Mouse (Mus musculus) limb, embryonic 13.5 days (tissue): ENCODE measurements around the gene Ankrd36. TPM values are rescaled to one million over a fixed set of nuclear protein-coding genes. Genes with fewer than 3 reads are reported as not detected.

ENCODE experiments used
- ATAC-seq: fragments of 200-750 bp; cut with Nextera tagmentation; 2 replicates; pipeline ENCODE4 v1.8.0; 2017; ENCODE audit warnings: low read depth, moderate number of reproducible peaks, moderate TSS enrichment; ENCODE audit not compliant: low FRiP score
- H3K27ac ChIP-seq: fragments of 300-500 bp; sonication (generic); 2 replicates; pipeline ENCODE4 v1.5.1; 2015; ENCODE audit warnings: inconsistent platforms, mild to moderate bottlenecking, moderate library complexity
- H3K27me3 ChIP-seq: fragments of 300-500 bp; sonication (generic); 2 replicates; pipeline ENCODE4 v1.6.1; 2015; ENCODE audit warnings: mild to moderate bottlenecking, inconsistent platforms
- H3K36me3 ChIP-seq: fragments of 300-500 bp; sonication (generic); 2 replicates; pipeline ENCODE4 v1.6.1; 2015; ENCODE audit warnings: inconsistent platforms, mild to moderate bottlenecking, moderate library complexity
- H3K4me1 ChIP-seq: fragments of 300-500 bp; sonication (generic); 2 replicates; pipeline ENCODE4 v1.6.1; 2015; ENCODE audit warnings: inconsistent platforms
- H3K4me2 ChIP-seq: fragments of 300-500 bp; sonication (generic); replicated peaks from 2 replicates; pipeline ENCODE4 v1.6.1; 2015; ENCODE audit warnings: inconsistent platforms, mild to moderate bottlenecking, moderate library complexity
- H3K4me3 ChIP-seq: fragments of 300-500 bp; sonication (generic); 2 replicates; pipeline ENCODE4 v1.5.1; 2015; ENCODE audit warnings: moderate library complexity, mild to moderate bottlenecking, inconsistent platforms
- H3K9ac ChIP-seq: fragments of 300-500 bp; sonication (generic); 2 replicates; pipeline ENCODE4 v1.6.1; 2015; ENCODE audit warnings: mild to moderate bottlenecking, inconsistent platforms
- H3K9me3 ChIP-seq: fragments of 300-500 bp; sonication (generic); 2 replicates; pipeline ENCODE4 v1.6.1; 2016; ENCODE audit warnings: inconsistent platforms
- WGBS: fragments of 180-500 bp; shearing (Covaris S2); methylation state at CpG from one replicate; pipeline ENCODE4 v1.1.7; 2015; 5-methylcytosine and 5-hydroxymethylcytosine counted together
- polyA plus RNA-seq: library from polyadenylated mRNA; unstranded; fragments of >200 nt; fragmentation: Nextera tagmentation; extraction: Ambion mirVana; gene quantifications from 2 replicates; pipeline ENCODE4 v1.2.1, GENCODE M21; 2015

Ankrd36 gene
- polyA plus RNA-seq, 1 experiment from 2014 or later, result 0.10 TPM

DNA sequence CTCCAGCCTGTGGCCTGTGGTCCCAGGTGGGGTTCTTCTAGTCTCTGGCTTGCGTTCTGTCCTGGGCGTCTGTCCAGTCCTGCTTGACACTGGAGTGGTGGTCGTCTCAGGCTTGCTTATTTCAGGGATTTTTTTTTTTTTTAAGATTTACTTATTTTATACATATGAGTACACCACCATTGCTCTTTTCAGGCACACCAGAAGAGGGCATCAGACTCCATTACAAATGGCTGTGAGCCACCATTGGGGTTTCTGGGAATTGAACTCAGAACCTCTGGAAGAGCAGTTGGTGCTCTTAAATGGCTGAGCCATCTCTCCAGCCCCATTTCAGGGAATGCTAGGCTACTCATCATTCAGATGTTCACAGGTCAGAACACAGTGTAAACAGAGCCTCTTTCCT lies 9.2 kb upstream of the Ankrd36 start:
- Histone ChIP-seq H3K4me3 (no peak overlapping the region), H3K27ac (no peak overlapping the region), H3K4me1 (no peaks in the 10 kb centered on the region), H3K9ac (no peak overlapping the region), H3K4me2 (no peak overlapping the region), H3K27me3 (no peaks in the 10 kb centered on the region), H3K36me3 (no peaks in the 10 kb centered on the region), H3K9me3 (no peaks in the 10 kb centered on the region)
- no peak for ATAC-seq
- 81% methylated on average over 3 of the region's 3 CpGs for WGBS

- no peak overlapping the region for H3K27ac ChIP-seq
- peaks cover 3% of the 10 kb centered on the region; the same call in 1 of the 2 replicates for H3K9me3 ChIP-seq
- H3K36me3 ChIP-seq, result no peaks in the 10 kb centered on the region
- 38% methylated on average over 9 of the region's 9 CpGs for WGBS
- no peak overlapping the region for H3K4me3 ChIP-seq
- H3K9ac ChIP-seq, result no peak overlapping the region
- H3K4me2 ChIP-seq, result no peak overlapping the region
- ATAC-seq, result no peak
- H3K4me1 ChIP-seq, result no peaks in the 10 kb centered on the region
- H3K27me3 ChIP-seq, result no peaks in the 10 kb centered on the region
Measured at GRCm38 (mm10) chr11:5562625-5563268, 6.7 kb upstream of the Ankrd36 start.

- 64% methylated on average over 6 of the region's 6 CpGs for WGBS
- no peaks in the 10 kb centered on the region for H3K27me3 ChIP-seq
- H3K4me2 ChIP-seq, result no peak overlapping the region
- no peak for ATAC-seq
- no peak overlapping the region for H3K4me3 ChIP-seq
- H3K9ac ChIP-seq, result no peak overlapping the region
- H3K27ac ChIP-seq, result no peak overlapping the region
- no peaks in the 10 kb centered on the region for H3K4me1 ChIP-seq
- no peaks in the 10 kb centered on the region for H3K36me3 ChIP-seq
- peaks cover 3% of the 10 kb centered on the region; the same call in 1 of the 2 replicates for H3K9me3 ChIP-seq
Measured at GRCm38 (mm10) chr11:5563898-5564297, 5.6 kb upstream of the Ankrd36 start.

DNA sequence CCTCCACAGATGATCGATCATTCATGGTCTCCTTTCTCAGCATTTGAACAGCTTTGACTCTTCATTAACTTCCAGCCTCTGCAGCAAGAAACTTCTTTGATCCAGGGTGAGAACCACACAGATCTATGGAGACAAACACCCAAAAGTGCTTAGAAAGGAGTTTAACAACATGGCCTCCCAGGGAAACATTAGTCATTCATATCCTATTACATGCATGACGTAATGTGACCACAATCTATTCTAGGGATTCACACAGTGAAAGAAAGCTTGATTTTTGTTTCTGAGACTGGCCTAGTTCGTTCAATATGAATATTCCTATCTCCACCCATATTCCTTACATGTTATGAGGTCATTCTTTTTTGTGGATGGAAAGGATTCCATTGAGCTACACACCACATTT lies 3.9 kb upstream of the Ankrd36 start:
- no peak overlapping the region for H3K4me2 ChIP-seq
- H3K27ac ChIP-seq, result no peak overlapping the region
- H3K4me3 ChIP-seq, result no peak overlapping the region
- H3K27me3 ChIP-seq, result no peaks in the 10 kb centered on the region
- no peaks in the 10 kb centered on the region for H3K36me3 ChIP-seq
- H3K9ac ChIP-seq, result no peak overlapping the region
- no peak for ATAC-seq
- no peaks in the 10 kb centered on the region for H3K4me1 ChIP-seq
- WGBS, result 88% methylated on average over 3 of the region's 3 CpGs
- H3K9me3 ChIP-seq, result peaks cover 3% of the 10 kb centered on the region; the same call in 1 of the 2 replicates

DNA sequence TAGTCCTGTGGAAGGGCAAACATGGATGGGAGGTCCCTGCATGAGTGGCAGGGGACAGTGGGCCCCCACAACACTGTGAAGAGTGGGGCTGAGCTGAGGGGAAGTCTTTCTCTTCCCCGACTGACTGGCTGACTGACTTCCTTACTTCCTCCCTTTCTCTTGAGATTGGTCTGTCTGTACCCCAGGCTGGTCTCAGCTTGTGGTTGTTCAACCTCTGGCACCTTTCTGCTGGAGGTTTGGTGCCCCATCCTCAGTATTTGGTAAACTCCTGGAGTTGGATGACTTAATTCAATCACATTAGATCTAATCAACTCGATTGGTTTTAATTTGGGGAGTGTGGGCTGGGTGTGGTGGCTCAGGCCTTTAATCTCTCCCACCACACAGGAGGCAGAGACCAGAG lies 3.0 kb upstream of the Ankrd36 start:
- no peak overlapping the region for H3K27ac ChIP-seq
- 74% methylated on average over 2 of the region's 2 CpGs for WGBS
- H3K4me1 ChIP-seq, result no peaks in the 10 kb centered on the region
- H3K4me2 ChIP-seq, result no peak overlapping the region
- H3K9me3 ChIP-seq, result peaks cover 3% of the 10 kb centered on the region; the same call in 1 of the 2 replicates
- H3K27me3 ChIP-seq, result no peaks in the 10 kb centered on the region
- ATAC-seq, result no peak
- no peak overlapping the region for H3K9ac ChIP-seq
- no peak overlapping the region for H3K4me3 ChIP-seq
- no peaks in the 10 kb centered on the region for H3K36me3 ChIP-seq

GRCm38 (mm10) chr11:5567654-5568053 lies 1.8 kb upstream of the Ankrd36 start:
- WGBS, result 93% methylated on average over 6 of the region's 6 CpGs
- no peak overlapping the region for H3K4me3 ChIP-seq

DNA sequence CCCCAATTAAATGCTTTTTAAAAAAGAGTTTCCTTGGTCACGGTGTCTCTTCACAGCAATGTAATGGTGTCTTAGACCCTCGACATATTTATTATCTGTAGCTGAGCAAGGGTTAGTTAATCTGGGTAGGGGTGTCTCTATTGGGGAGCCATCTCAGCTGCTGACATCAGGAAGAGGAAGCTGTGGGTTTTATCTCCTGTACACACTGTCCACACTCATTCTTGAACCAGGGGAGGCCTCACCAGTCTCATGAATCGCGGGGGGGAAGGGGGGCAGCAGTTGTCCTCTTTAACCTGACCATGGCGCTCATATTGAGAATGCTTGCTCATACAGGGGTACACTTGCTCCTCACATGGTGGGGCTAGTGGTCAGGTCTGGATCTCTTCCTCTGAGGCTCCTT lies 1.4 kb upstream of the Ankrd36 start:
- no peaks in the 10 kb centered on the region for H3K36me3 ChIP-seq
- H3K27me3 ChIP-seq, result no peaks in the 10 kb centered on the region
- no peaks in the 10 kb centered on the region for H3K4me1 ChIP-seq
- H3K9me3 ChIP-seq, result peaks cover 3% of the 10 kb centered on the region; the same call in 1 of the 2 replicates
- 94% methylated on average over 5 of the region's 5 CpGs for WGBS
- no peak overlapping the region for H3K4me2 ChIP-seq
- H3K27ac ChIP-seq, result no peak overlapping the region
- no peak overlapping the region for H3K4me3 ChIP-seq
- H3K9ac ChIP-seq, result no peak overlapping the region
- ATAC-seq, result no peak

More at GRCm38 (mm10) chr11:5567654-5568053, 1.8 kb upstream of the Ankrd36 start:
- Histone ChIP-seq H3K9me3 (peaks cover 3% of the 10 kb centered on the region; the same call in 1 of the 2 replicates), H3K4me1 (no peaks in the 10 kb centered on the region), H3K36me3 (no peaks in the 10 kb centered on the region), H3K27me3 (no peaks in the 10 kb centered on the region), H3K4me2 (no peak overlapping the region), H3K9ac (no peak overlapping the region), H3K27ac (no peak overlapping the region)
- ATAC-seq, result no peak

- no peak for ATAC-seq
- no peak overlapping the region for H3K4me3 ChIP-seq
- H3K36me3 ChIP-seq, result no peaks in the 10 kb centered on the region
- H3K4me2 ChIP-seq, result no peak overlapping the region
- H3K4me1 ChIP-seq, result no peaks in the 10 kb centered on the region
- whole genome bisulfite sequencing, result 91% methylated on average over 4 of the region's 4 CpGs
- H3K27me3 ChIP-seq, result no peaks in the 10 kb centered on the region
- H3K27ac ChIP-seq, result no peak overlapping the region
- H3K9me3 ChIP-seq, result peaks cover 3% of the 10 kb centered on the region; the same call in 1 of the 2 replicates
- H3K9ac ChIP-seq, result no peak overlapping the region
Measured at GRCm38 (mm10) chr11:5571856-5572255, 2.4 kb downstream of the Ankrd36 start.

GRCm38 (mm10) chr11:5573821-5574220 lies 4.3 kb downstream of the Ankrd36 start:
- Histone ChIP-seq H3K9me3 (no peaks in the 10 kb centered on the region), H3K4me2 (no peak overlapping the region), H3K27ac (no peak overlapping the region), H3K4me1 (0 out of 2 replicates have a peak, but pooled peaks cover 3% of the 10 kb centered on the region), H3K36me3 (no peaks in the 10 kb centered on the region), H3K9ac (no peak overlapping the region), H3K4me3 (no peak overlapping the region), H3K27me3 (no peaks in the 10 kb centered on the region)
- no peak for ATAC-seq
- 82% methylated on average over 2 of the region's 2 CpGs for WGBS

DNA sequence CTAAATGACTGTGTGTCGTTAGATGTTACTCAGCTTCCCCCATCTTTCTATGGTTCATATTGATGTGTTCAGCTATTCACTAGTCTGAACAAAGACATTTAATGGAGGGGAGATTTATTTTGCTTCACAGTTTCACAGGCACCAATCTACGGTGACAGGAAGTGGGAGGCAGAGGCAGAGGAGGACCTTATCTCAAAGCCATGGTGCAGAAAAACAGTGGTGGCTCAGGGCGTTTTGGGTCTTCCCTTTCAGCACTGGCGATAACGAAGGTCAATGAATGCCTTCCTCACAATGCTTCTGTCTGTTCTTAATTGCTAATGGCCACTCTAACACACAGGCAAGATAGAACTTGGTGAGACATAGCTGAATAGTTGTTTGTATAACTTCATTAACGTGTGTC lies 5.6 kb downstream of the Ankrd36 start:
- Histone ChIP-seq H3K9ac (no peak overlapping the region), H3K4me3 (no peak overlapping the region), H3K27ac (no peak overlapping the region), H3K9me3 (no peaks in the 10 kb centered on the region), H3K4me2 (no peak overlapping the region), H3K4me1 (0 out of 2 replicates have a peak, but pooled peaks cover 3% of the 10 kb centered on the region), H3K36me3 (no peaks in the 10 kb centered on the region), H3K27me3 (no peaks in the 10 kb centered on the region)
- no peak for ATAC-seq
- WGBS, result 82% methylated on average over 6 of the region's 6 CpGs

DNA sequence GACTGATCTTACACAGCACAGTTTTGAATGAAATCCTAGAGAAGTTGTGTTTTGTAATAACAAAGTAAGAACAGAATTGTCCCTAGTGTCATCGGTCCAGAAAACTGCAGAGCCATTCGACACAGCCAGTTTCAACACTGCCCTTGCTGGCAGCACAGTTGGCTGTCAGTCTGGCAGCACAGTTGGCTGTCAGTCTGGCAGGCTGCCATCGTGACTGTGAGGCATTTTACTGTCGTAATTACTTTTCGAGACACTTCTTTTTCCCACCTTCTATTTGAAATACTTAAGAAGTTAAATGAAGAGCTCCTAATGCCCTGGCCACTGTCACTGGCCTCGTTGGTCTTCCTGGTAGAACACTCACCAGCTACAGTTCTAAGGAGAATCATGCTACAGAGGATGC lies 22.9 kb downstream of the Ankrd36 start:
- no peaks in the 10 kb centered on the region for H3K27me3 ChIP-seq
- ATAC-seq, result no peak
- H3K4me1 ChIP-seq, result 0 out of 2 replicates have a peak, but pooled peaks cover 4% of the 10 kb centered on the region
- no peak overlapping the region for H3K4me3 ChIP-seq
- no peak overlapping the region for H3K27ac ChIP-seq
- H3K9ac ChIP-seq, result no peak overlapping the region
- WGBS, result 58% methylated on average over 6 of the region's 6 CpGs
- H3K9me3 ChIP-seq, result no peaks in the 10 kb centered on the region
- no peaks in the 10 kb centered on the region for H3K36me3 ChIP-seq
- no peak overlapping the region for H3K4me2 ChIP-seq

DNA sequence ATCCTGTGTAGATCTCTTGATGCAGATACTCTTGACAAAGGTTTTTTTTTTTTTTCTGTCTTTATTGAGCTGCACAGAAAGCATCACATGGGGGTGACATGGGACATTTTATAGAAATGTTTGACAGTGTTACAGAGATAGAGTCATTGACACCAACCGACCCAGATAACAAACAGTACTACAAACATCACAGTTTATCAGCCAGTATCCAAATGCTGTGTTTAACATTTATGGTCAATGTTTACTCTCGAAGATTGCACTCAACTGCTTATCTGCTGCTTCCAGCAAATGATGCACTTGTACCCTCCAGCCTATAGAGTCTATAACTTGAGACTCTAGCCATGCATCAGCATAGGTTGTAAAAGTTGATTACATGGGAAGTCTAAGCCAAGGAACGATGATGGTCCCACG lies 25.9 kb downstream of the Ankrd36 start:
- 0 out of 2 replicates have a peak, but pooled peaks cover 4% of the 10 kb centered on the region for H3K4me1 ChIP-seq
- no peaks in the 10 kb centered on the region for H3K9me3 ChIP-seq
- H3K4me3 ChIP-seq, result no peak overlapping the region
- no peaks in the 10 kb centered on the region for H3K27me3 ChIP-seq
- H3K4me2 ChIP-seq, result no peak overlapping the region
- no peak for ATAC-seq
- no peak overlapping the region for H3K9ac ChIP-seq
- H3K36me3 ChIP-seq, result no peaks in the 10 kb centered on the region
- WGBS, result 68% methylated on average over 4 of the region's 4 CpGs
- no peak overlapping the region for H3K27ac ChIP-seq

DNA sequence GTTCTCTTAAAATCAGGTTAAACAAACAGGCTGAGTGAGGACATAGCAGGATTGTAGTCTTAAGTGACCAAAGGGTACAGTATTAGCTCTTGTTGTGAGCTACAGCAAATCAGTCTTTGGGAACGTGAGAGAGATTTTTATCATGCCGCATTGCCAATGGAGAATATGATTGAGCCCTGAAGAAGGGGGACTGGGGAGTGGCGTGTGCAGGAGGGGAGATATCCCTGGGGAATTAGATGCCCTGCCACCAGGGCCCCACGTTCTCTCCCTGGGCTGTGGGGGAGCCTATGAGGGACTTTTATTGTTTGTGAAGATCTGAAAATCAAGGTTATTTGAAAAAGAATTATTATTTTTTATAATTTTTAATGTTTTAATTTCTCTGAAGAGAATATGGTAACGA lies 26.3 kb downstream of the Ankrd36 start:
- no peak overlapping the region for H3K4me3 ChIP-seq
- H3K9me3 ChIP-seq, result no peaks in the 10 kb centered on the region
- 84% methylated on average over 5 of the region's 5 CpGs for WGBS
- H3K36me3 ChIP-seq, result no peaks in the 10 kb centered on the region
- 0 out of 2 replicates have a peak, but pooled peaks cover 4% of the 10 kb centered on the region for H3K4me1 ChIP-seq
- ATAC-seq, result no peak
- H3K9ac ChIP-seq, result no peak overlapping the region
- H3K27me3 ChIP-seq, result no peaks in the 10 kb centered on the region
- H3K27ac ChIP-seq, result no peak overlapping the region
- H3K4me2 ChIP-seq, result no peak overlapping the region
